Mouse (Mus musculus) adipocyte (in vitro differentiated cells): ENCODE data around the gene Cycs.
"Not testable (repeated sequence)": the region's sequence is repeated elsewhere in the genome, so short reads cannot be mapped to it uniquely, and the experiment has no call there.

Experiments used
- DNase-seq: peaks from one replicate; pipeline ENCODE4 v3.0.0-alpha.2; 2016; ENCODE audit warnings: low spot score

The Cycs gene

DNA sequence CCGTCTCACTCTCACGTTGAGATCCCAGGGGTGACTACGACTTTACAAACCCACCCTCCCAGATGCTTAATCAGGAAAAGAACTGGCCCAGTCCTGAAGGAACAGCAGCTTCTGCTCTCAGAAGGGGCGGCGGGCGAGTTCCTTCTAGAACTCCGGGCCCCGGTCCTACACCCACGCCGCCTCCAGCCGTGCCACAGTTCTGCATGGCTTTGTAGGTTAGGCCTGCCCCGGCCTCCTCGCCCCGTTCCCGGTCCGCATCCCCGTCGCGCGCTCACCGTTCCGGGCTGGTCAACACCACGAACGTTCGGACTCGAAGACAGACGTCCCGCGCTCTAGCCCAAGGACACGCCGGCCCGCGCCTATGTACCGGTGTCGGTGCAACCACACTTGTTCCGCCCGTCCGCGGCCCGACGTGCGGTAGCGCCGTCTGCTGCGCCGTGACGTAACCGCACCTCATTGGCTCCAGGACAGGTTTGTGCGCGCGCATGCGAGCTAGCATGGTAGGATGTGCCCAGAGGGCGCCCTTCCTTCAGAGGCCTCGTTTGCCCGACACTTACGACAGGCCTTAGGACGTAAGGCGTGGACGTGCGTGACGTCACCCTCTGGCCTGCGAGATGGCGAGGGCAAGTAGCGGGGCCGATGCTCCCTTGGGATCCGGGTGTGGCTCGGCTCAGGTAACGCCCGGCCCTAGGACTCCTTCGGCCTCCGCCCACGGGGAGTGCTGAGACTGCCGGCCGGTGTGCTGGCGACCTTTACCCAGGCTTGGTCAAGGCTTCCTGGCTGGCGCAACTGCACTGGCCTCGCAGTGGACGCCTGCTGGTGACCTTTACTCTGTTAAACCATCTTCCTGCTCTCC, at the start of gene Cycs:
TSS of gene Cycs (minus strand) at position 398 of the 856 bp plus-strand sequence.
- peak; percentile 100 for DNase-seq

- peak; percentile 44 for DNase-seq
Measured at GRCm38 (mm10) chr6:50601620-50602019, 35.3 kb upstream of the Cycs start.

- no peak for DNase-seq
Measured at GRCm38 (mm10) chr6:50598560-50598959, 32.2 kb upstream of the Cycs start.

DNA sequence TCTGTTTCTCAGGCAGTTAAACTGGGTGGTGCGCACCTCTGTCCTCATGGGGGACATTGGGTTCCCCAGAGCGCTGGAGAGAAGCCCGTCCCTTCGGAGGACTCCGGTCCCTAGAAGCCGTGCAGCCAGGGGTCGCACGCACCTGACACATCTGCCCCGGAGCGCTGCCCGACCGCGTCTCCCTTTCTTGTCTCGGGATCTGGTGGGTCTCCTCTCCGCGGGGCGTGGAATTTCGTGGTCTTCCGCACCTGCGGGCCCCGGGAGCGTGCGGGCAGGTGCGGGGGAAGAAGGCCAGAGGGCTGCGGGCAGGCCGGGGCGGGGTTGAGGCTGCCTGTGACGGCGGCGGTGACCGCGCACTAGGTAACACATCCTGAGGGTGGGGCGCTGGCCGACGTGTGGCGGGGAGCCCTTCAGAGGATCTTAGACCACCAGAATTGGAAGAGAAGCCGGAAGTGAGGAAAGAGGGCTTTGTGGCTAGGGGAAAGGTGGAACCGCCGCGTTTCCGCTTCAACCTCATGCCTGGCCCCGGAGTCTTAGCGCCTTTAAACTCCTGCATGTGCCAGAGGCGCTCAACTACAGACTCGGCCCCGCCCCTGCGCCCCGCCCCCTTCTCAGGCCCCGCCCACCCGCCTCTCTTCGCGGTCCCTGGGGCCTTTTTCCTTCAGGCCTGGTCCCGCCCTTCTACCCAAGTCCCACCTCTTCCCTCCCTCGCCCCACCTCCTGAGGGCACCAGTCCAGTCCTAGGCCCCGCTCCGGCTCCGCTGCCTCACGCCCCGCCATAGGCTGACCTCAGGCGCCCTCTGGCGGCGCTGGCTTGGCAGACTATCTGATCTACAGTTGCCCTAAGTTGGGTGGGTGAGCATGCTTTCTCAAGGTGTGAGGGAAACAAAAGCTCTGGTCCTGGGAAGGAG, 30.2 kb upstream of the Cycs start, which contains the start of gene 4921507P07Rik:
TSS of gene 4921507P07Rik (minus strand) at position 332 of the 911 bp plus-strand sequence.
- DNase-seq: peak; percentile 74

- DNase-seq: no peak
Measured at GRCm38 (mm10) chr6:50594372-50594771, 28.0 kb upstream of the Cycs start.

DNA sequence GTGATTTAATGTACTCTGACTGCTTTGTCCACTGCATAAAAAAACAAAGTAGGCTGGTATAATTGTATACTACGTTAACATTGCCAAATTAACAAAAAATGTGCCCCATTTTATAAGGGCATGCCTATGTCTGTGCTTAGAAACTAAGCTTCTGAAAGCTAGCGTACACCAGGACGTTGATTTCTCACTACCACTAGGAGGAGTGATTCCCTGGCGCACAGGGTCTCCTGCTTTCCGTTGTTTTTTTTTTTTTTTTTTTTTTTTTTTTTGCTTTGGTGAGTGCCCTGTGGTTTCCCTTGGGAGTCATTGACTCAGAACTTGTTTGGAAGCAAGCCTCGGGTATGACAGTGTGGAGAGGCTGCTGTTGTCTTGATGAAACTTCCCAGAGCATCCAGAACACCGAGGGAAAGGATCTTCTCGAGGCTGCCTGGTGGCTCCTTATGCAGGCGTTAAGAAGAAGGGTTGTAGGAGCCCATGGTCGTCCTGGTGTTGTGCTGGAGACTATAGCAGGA, 27.1 kb upstream of the Cycs start:
- peak; percentile 81 for DNase-seq

GRCm38 (mm10) chr6:50590234-50590633, 23.9 kb upstream of the Cycs start:
- no peak for DNase-seq

DNA sequence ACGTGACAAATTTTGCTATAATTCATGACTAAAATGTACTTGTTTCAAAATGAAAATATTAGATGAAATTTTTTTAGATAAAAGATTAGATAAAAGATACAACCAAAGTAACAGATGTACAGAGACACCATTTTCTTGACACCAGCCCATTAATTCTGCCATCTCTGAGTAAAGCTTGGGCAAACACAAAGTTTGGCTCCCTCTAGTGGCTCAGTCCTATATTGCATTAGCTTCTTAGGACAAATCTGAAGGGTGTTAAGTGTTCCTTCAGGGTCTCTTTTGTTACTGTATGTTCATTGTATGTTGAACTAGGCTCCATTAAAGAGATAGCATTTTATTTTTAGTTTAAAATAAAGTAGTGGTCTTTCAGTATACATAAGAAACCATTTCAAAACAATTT, 21.9 kb upstream of the Cycs start:
- peak; percentile 90 for DNase-seq

DNA sequence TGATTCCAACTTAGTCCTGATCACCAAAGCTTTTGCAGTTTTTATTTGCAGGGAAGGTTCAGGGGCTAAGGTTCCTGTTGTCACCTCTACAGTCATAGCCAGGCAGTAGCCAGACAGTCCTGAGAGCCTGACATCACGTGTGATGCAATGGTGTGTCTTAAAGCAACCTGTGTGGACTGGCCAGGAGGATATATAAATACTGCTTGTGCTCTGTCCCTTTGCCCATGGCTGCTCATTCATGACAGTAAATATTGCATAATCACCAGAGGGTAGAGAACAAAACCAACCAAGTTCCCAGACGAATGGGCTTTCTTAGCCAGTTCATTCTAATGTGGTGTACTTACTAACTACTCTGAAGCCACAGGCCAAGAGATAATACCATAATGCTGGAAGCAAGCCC, 21.1 kb upstream of the Cycs start:
- peak; percentile 34 for DNase-seq

DNA sequence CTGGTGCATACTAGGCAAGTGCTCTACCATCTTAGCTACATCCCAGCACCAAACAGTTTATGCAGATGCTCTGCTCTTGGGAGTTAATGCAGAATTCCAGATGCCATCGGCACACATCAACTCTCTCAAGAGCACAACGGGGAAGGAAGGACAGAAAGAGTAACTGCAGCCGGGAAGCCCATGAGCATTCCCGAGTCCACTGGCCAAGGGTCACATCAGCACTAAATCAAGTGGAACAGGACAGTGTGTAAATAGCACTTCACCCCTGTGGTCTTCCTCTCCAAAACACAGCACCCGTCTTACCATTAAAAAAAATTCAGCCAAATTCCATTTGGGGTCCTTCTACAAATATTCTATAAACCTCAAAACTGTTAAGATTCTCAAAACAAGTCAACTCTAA, 20.0 kb upstream of the Cycs start:
- DNase-seq: no peak

GRCm38 (mm10) chr6:50585733-50586132, 19.4 kb upstream of the Cycs start:
- no peak for DNase-seq

DNA sequence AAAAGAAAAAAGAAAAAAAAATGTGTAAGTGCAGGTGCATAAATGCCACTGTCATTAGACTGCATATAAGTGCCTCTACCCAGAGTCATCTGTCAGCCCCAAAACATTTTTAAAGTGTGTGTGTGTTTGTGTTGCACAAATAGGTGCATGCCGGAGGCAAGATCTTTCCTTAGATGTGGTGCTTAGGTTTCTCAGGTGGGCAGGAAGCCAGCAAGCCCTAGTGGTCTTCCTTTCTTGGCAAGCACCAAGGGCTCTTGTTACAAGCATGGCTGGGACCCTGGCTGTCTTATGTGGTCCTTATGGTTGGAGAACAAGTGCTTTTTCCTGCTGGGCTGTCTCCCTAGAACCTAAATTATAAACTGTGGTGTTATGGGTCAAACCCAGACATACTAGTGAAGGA, 5.3 kb upstream of the Cycs start:
- DNase-seq: no peak

DNA sequence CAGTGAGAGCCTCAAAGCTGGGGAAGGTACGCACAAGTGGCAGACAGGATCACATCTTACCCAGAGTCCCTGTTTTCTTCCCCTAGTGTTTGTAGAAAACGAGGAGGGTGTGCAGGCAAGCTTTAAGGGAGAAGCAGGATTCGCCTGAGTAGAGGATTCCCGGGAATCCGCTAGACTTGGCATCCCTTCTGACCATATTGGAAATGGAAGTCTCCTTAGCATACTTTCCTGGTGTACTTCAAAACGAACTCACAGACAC, 588 bp upstream of the Cycs start:
- DNase-seq: no peak

- no peak for DNase-seq
Measured at GRCm38 (mm10) chr6:50563651-50564050, 2.7 kb downstream of the Cycs start.

- DNase-seq: no peak
Measured at GRCm38 (mm10) chr6:50562421-50562820, 3.9 kb downstream of the Cycs start.

- DNase-seq: no peak
Measured at GRCm38 (mm10) chr6:50560776-50561175, 5.6 kb downstream of the Cycs start.

DNA sequence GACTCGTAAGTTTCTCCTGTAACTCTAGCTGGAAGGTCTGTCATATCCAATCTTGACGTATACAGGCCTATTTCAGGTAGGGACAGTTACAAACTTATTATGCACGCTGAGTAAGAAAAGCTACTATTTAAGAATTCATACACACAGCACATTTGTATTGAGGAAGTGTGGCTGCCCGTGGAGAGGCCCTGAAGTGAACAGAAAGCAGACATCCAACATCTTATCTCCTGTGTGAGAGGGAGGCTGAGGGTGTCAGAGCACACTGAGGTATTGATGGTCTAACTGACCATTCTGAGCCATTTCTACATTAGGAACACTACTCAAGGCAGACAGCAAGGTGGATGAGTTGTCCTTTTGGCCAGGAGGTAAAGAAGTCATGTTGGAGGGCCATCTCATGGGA, 7.5 kb downstream of the Cycs start:
- DNase-seq: no peak

- DNase-seq: no peak
Measured at GRCm38 (mm10) chr6:50557566-50557965, 8.8 kb downstream of the Cycs start.

GRCm38 (mm10) chr6:50554223-50554622, 12.1 kb downstream of the Cycs start:
- not testable (repeated sequence) for DNase-seq

- no peak for DNase-seq
Measured at GRCm38 (mm10) chr6:50552881-50553518, 13.3 kb downstream of the Cycs start.

GRCm38 (mm10) chr6:50549791-50550190, 16.5 kb downstream of the Cycs start:
- no peak for DNase-seq

DNA sequence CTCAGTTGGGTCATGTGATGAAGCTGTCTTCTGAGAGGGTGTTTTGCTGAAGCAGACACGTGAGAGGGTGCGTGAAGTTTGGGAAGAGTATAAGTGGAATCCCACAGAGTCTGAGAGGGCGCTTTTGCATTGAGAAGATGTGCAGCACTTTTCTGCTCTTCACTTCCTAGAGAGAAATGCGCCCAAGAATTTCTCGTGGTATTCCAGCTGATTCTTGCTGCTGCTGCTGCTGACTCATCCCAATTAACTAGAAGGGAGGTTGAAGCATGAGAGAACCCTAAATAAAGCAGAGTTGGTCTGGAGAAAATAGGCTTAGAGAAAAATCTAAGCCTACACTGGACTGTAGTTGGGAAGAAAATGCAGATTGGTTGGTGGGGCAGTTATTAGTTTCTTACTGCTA, 17.3 kb downstream of the Cycs start:
- no peak for DNase-seq
